Mouse (Mus musculus): ENCODE measurements around the gene Donson. TPM values are rescaled to one million over a fixed set of nuclear protein-coding genes. Genes with fewer than 3 reads are reported as not detected.
A peak's percentile ranks its signal among the peaks of the same experiment; 100 is the strongest.

Donson gene
- total and polyA plus RNA-seq, 3 experiments = 51.9 to 63.9 (median 62.5) TPM

DNA sequence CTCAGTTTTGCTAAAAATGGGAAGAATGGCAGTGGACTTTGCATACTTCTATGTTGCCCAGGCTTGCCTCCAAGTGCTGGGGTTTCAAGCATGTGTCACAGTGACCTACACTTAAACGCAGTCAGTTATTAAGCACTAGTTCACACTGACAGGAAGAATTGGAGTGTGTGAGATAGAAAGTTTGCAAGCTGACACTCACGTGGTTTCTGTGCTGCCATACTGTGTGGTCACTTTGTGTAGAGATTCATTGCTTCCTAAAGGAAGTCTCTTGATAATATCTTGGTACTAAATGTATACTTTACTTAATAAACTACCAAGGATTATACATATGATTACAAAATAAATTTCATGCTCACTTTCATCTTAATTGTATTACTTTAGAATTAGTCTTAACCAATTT lies 44.2 kb upstream of the Donson start:
- H3K36me3 ChIP-seq (replicated peaks in 1 of 2; ENCODE audit: control insufficient read depth in 1 of 2, insufficient read depth in 1 of 2, low read length in 1 of 2) = peaks cover 0 to 3% of the 10 kb centered on the region in 2 experiments
- TF ChIP-seq HCFC1 (IDR thresholded peaks at IDR 0.05; ENCODE audit: low read depth, low read length) (no peak), POLR2AphosphoS2 (IDR thresholded peaks at IDR 0.05; ENCODE audit: low read depth, low read length) (no peak), EP300 (IDR thresholded peaks at IDR 0.05; ENCODE audit: low read length) (no peak), MYC (IDR thresholded peaks at IDR 0.05; ENCODE audit: low read depth, low read length) (0 out of 2 replicates have a peak, but pooled peaks have one; percentile 39), POLR2A (IDR thresholded peaks at IDR 0.05; ENCODE audit: low read depth, low read length) (no peak), MEF2A (IDR thresholded peaks at IDR 0.05; ENCODE audit: borderline replicate concordance, low read depth, low read length) (no peak; the same call in 1 of the 2 replicates), ETS1 (conservative IDR thresholded peaks at IDR 0.05; ENCODE audit: low read depth, low read length) (0 out of 2 replicates have a peak, but pooled peaks have one; percentile 14), MAX (IDR thresholded peaks at IDR 0.05; ENCODE audit: low read length) (no peak), USF2 (conservative IDR thresholded peaks at IDR 0.05; ENCODE audit: low read depth, low read length) (no peak), BHLHE40 (IDR thresholded peaks at IDR 0.05; ENCODE audit: low read depth, low read length) (0 out of 2 replicates have a peak, but pooled peaks have one; percentile 25), CHD1 (IDR thresholded peaks at IDR 0.05; ENCODE audit: low read depth, low read length) (no peak), ZKSCAN1 (IDR thresholded peaks at IDR 0.05; ENCODE audit: borderline replicate concordance, low read depth, low read length) (peak; percentile 68), TCF12 (IDR thresholded peaks at IDR 0.05; ENCODE audit: low read depth, low read length) (no peak), ELF1 (IDR thresholded peaks at IDR 0.05; ENCODE audit: low read depth, low read length) (no peak), MXI1 (IDR thresholded peaks at IDR 0.05; ENCODE audit: low read depth, low read length) (no peak), IRF4 (IDR thresholded peaks at IDR 0.05; ENCODE audit: low read depth, low read length) (0 out of 2 replicates have a peak, but pooled peaks have one; percentile 27)
- H3K9ac ChIP-seq (ENCODE audit: insufficient read depth, low read depth) = no peak overlapping the region
- no peak overlapping the region for H3K4me3 ChIP-seq (replicated peaks in 1 of 3; ENCODE audit: low read depth in 2 of 3, low read length in 2 of 3, poor library complexity in 1 of 3)
- dilution Hi-C loops (cut with MboI; ENCODE audit: extremely low pct_ligation_motif_present, extremely low pct_unique_long_range_greater_than_20kb, low sequenced_read_pairs) (no loop called here), in situ Hi-C loops (cut with MboI; ENCODE audit: low pct_ligation_motif_present, low pct_unique_long_range_greater_than_20kb, low sequenced_read_pairs) (no loop called here)
- no peak for DNase-seq (ENCODE audit: extremely low read depth)
- H3K27ac ChIP-seq (ENCODE audit: insufficient read depth, low read depth) = no peak overlapping the region
- peaks cover 67% of the 10 kb centered on the region for H3K79me2 ChIP-seq (replicated peaks; ENCODE audit: control insufficient read depth, extremely low read depth, insufficient read depth, poor library complexity, severe bottlenecking)
- H3K4me2 ChIP-seq (ENCODE audit: insufficient read depth, low read depth, poor library complexity, severe bottlenecking) = no peak overlapping the region
- H3K27me3 ChIP-seq (replicated peaks) = peaks cover 10% of the 10 kb centered on the region
- peaks cover 21 to 58% of the 10 kb centered on the region in 2 experiments for H3K4me1 ChIP-seq (ENCODE audit: control insufficient read depth in 1 of 2, insufficient read depth in 2 of 2)
- H3K9me3 ChIP-seq (replicated peaks; ENCODE audit: low read length) = no peaks in the 10 kb centered on the region

DNA sequence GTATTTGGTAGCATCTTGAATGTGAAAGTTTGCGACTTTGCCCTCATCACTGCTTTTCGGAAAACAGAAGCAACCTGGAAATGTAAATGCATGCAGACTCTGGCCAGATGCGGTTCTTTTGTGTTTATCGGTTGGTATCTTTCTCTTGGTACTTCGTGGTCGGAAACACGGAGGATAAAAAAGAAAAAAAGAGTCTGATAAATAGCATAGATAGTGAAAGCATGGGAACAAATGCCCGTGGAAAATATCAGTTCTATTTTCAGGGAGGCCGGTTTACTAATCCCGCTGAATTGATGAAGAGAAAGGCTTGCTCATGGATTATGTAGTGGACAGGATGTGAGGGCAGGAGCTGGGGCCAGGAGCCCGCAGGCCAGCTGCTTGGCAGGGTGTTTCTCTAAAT lies 41.9 kb upstream of the Donson start:
- H3K79me2 ChIP-seq (replicated peaks; ENCODE audit: control insufficient read depth, extremely low read depth, insufficient read depth, poor library complexity, severe bottlenecking) = peaks cover 71% of the 10 kb centered on the region
- DNase-seq (ENCODE audit: extremely low read depth) = peak; percentile 21
- no peaks in the 10 kb centered on the region for H3K9me3 ChIP-seq (replicated peaks; ENCODE audit: low read length)
- H3K9ac ChIP-seq (ENCODE audit: insufficient read depth, low read depth) = peak overlapping the region; percentile 80
- H3K4me2 ChIP-seq (ENCODE audit: insufficient read depth, low read depth, poor library complexity, severe bottlenecking) = peak overlapping the region; percentile 85
- dilution Hi-C loops (cut with MboI; ENCODE audit: extremely low pct_ligation_motif_present, extremely low pct_unique_long_range_greater_than_20kb, low sequenced_read_pairs) = no loop called here
- TF ChIP-seq BHLHE40 (IDR thresholded peaks at IDR 0.05; ENCODE audit: low read depth, low read length) = 0 out of 2 replicates have a peak, but pooled peaks have one; percentile 11
- peak; percentile 56 for TF ChIP-seq MEF2A (IDR thresholded peaks at IDR 0.05; ENCODE audit: borderline replicate concordance, low read depth, low read length)
- 0 out of 2 replicates have a peak, but pooled peaks have one; percentile 33 for TF ChIP-seq MAFK (IDR thresholded peaks at IDR 0.05; ENCODE audit: insufficient replicate concordance, low read length)
- no peak for TF ChIP-seq RAD21 (IDR thresholded peaks at IDR 0.05; ENCODE audit: low read depth, low read length)
- peak; percentile 63 for TF ChIP-seq MAX (IDR thresholded peaks at IDR 0.05; ENCODE audit: low read length)
- TF ChIP-seq NELFE (IDR thresholded peaks at IDR 0.05; ENCODE audit: low read depth, low read length) = 0 out of 2 replicates have a peak, but pooled peaks have one; percentile 32
- TF ChIP-seq KAT2A (IDR thresholded peaks at IDR 0.05; ENCODE audit: insufficient replicate concordance, low read length) = no peak
- no peak for TF ChIP-seq TBP (conservative IDR thresholded peaks at IDR 0.05; ENCODE audit: low read depth, low read length)
- 0 out of 2 replicates have a peak, but pooled peaks have one; percentile 43 for TF ChIP-seq RCOR1 (conservative IDR thresholded peaks at IDR 0.05; ENCODE audit: low read depth, low read length)
- TF ChIP-seq CHD2 (IDR thresholded peaks at IDR 0.05; ENCODE audit: low read length) = 0 out of 2 replicates have a peak, but pooled peaks have one; percentile 32
- TF ChIP-seq SIN3A (IDR thresholded peaks at IDR 0.05; ENCODE audit: low read length) = peak; percentile 14; the same call in 1 of the 2 replicates
- no peak overlapping the region for H3K27ac ChIP-seq (ENCODE audit: insufficient read depth, low read depth)
- H3K27me3 ChIP-seq (replicated peaks) = peaks cover 10% of the 10 kb centered on the region
- peaks cover 6 to 19% of the 10 kb centered on the region in 2 experiments for H3K36me3 ChIP-seq (replicated peaks in 1 of 2; ENCODE audit: control insufficient read depth in 1 of 2, insufficient read depth in 1 of 2, low read length in 1 of 2)
- in situ Hi-C loops (cut with MboI; ENCODE audit: low pct_ligation_motif_present, low pct_unique_long_range_greater_than_20kb, low sequenced_read_pairs) = no loop called here
- H3K4me1 ChIP-seq (ENCODE audit: control insufficient read depth in 1 of 2, insufficient read depth in 2 of 2) = peaks cover 26 to 63% of the 10 kb centered on the region in 2 experiments
- H3K4me3 ChIP-seq (replicated peaks in 1 of 3; ENCODE audit: low read depth in 2 of 3, low read length in 2 of 3, poor library complexity in 1 of 3) = peak overlapping the region; percentile 65 to 95 (median 75)

Measured in CH12.LX (cell line).